Mouse (Mus musculus) right cerebral cortex, postnatal 4 days (tissue): ENCODE measurements around the gene Hmg20a.
"Not testable (repeated sequence)": the region's sequence is repeated elsewhere in the genome, so short reads cannot be mapped to it uniquely, and the experiment has no call there.

Source experiments
- DNase-seq: peaks from one replicate; pipeline ENCODE4 v3.0.0-alpha.2; 2022

Hmg20a gene

GRCm38 (mm10) chr9:56417948-56418737 is at the start of gene Hmg20a, which contains the start of gene Peak1:
Hmg20a (plus strand) TSS chr9:56418609.
Peak1 (minus strand) TSS chr9:56418067.
- peak; percentile 100 for DNase-seq

- no peak for DNase-seq
Observed at GRCm38 (mm10) chr9:56368814-56369213, 49.6 kb upstream of the Hmg20a start.

- no peak for DNase-seq
Observed at GRCm38 (mm10) chr9:56370710-56371109, 47.7 kb upstream of the Hmg20a start.

GRCm38 (mm10) chr9:56374401-56374800 is 44.0 kb upstream of the Hmg20a start:
- no peak for DNase-seq

- no peak for DNase-seq
Observed at GRCm38 (mm10) chr9:56382786-56383185, 35.6 kb upstream of the Hmg20a start.

- DNase-seq: no peak
Observed at GRCm38 (mm10) chr9:56392857-56393256, 25.6 kb upstream of the Hmg20a start.

- DNase-seq: no peak
Observed at GRCm38 (mm10) chr9:56396306-56396705, 22.1 kb upstream of the Hmg20a start.

- no peak for DNase-seq
Observed at GRCm38 (mm10) chr9:56404619-56405018, 13.8 kb upstream of the Hmg20a start.

- DNase-seq: no peak
Observed at GRCm38 (mm10) chr9:56409928-56410327, 8.5 kb upstream of the Hmg20a start.

GRCm38 (mm10) chr9:56412716-56413115 is 5.7 kb upstream of the Hmg20a start:
- no peak for DNase-seq

GRCm38 (mm10) chr9:56414322-56414721 is 4.1 kb upstream of the Hmg20a start:
- DNase-seq: no peak

- no peak for DNase-seq
Observed at GRCm38 (mm10) chr9:56415393-56415792, 3.0 kb upstream of the Hmg20a start.

GRCm38 (mm10) chr9:56415935-56416607 is 2.3 kb upstream of the Hmg20a start:
- no peak for DNase-seq

- DNase-seq: peak; percentile 79
Observed at GRCm38 (mm10) chr9:56417415-56417947, 928 bp upstream of the Hmg20a start.

- DNase-seq: peak; percentile 70
Observed at GRCm38 (mm10) chr9:56418738-56419239, 380 bp downstream of the Hmg20a start.

GRCm38 (mm10) chr9:56420236-56420635 is 1.8 kb downstream of the Hmg20a start:
- DNase-seq: no peak

- DNase-seq: no peak
Observed at GRCm38 (mm10) chr9:56420892-56421601, 2.6 kb downstream of the Hmg20a start.

GRCm38 (mm10) chr9:56421991-56422390 is 3.6 kb downstream of the Hmg20a start:
- no peak for DNase-seq

- DNase-seq: no peak
Observed at GRCm38 (mm10) chr9:56424861-56425260, 6.5 kb downstream of the Hmg20a start.

- peak; percentile 34 for DNase-seq
Observed at GRCm38 (mm10) chr9:56435821-56436526, 17.6 kb downstream of the Hmg20a start.

GRCm38 (mm10) chr9:56437300-56437892 is 19.0 kb downstream of the Hmg20a start:
- not testable (repeated sequence) for DNase-seq

- DNase-seq: no peak
Observed at GRCm38 (mm10) chr9:56439699-56440098, 21.3 kb downstream of the Hmg20a start.
